Mouse (Mus musculus) mouse trophoblast stem cell (cell line): Measurements from ENCODE around the gene Phf14.
"Not testable (repeated sequence)": the region's sequence is repeated elsewhere in the genome, so short reads cannot be mapped to it uniquely, and the experiment has no call there.

ENCODE experiments used
- in situ Hi-C, 2 experiments: fragments of 300-500 bp; cut with MseI, MboI; formaldehyde crosslinking; loops; 2 replicates in 1 of 2; 3 replicates in 1 of 2; pipeline ENCODE4 v1.15.1; 2025

The Phf14 gene

DNA sequence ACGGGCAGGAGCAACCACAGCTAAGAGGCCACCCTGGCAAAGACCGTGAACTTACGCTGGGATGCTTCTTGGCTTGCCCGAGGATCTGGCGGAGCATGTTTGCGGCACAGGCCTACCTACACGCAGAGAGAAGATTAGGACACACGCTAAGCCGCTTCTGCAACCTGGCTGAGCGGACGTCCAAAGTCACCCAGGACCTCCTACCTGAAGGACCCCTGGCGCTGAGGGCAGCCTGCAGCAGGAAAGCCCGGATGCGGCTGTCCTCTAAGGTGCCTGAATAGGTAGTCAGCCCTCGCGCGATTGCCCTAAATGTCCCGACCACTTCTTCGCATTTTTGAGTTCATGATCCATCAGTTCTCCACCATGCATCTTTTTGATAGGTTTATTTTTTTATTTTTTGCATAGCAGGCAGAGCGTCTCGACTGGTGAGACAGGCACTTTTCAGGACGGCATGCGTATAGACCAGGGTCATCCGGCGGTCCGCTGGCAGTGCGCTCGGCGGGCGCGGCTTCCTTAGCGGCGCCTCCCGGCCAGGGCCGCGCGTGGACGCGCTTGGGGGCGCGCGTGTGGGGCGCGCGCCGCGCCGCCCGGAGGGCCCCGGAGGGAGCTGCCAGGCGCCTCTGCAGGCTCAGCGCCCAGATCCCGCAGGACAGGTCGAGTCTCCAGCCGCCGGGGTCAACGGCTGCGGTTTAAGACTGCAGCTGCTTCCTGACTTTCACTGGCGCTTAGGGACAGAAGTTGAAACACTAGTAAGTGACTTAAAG is at the start of gene Phf14, which contains the start of gene Ndufa4:
Gene Phf14, plus strand, starts transcription at position 541 of the 764 bp plus-strand sequence.
Gene Ndufa4, minus strand, starts transcription at position 229 of the 764 bp plus-strand sequence.
- in situ Hi-C loops = loop anchor here (25.0 kb wide), 1 partner anchor 120 kb away; no protein-coding TSS in a partner anchor

DNA sequence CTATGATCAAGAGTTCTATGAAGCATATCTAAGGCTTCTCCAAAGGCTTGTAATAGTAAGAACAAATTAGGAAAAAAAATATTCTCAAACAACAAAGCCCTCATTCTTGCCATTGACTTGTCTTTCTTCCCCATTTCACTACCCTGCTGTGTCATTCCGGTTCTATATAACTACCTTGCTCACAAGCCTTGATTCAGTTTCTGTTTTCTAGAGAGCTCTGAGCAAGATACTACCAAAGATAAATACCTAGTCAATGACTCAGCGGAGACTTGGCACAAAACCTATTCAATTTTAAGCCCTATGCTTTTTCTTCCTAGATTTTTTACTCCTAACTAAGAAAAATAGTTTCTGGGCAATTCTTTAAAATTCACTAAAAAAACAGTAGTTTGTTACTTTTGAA is 32.2 kb upstream of the Phf14 start:
- in situ Hi-C loops = not testable (repeated sequence)

DNA sequence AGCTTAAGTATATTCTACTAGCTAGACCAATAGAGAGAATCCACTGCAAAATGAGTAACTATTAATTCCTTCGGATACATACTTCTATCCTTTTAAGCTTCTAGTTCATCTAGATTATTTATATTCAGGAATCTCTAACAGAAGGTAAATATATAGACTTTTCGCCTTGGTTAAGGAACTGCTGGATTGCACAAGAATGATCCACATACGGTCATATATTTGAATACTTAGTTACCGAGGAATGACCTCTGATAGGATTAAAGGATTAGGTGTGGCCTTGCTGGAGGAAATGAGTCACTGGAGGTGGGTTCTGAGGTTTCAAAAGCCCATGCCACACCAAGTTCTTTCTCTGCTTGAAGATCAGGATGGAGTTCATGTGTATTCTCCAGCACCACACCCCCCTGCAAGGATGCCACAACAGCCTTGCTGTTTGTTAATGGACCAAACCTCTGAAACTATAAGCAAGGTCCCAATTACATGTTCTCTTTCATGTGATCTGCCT is 6.7 kb upstream of the Phf14 start:
- in situ Hi-C loops = loop anchor here (25.0 kb wide), 1 partner anchor 114 kb away; no protein-coding TSS in a partner anchor

GRCm38 (mm10) chr6:11906890-11907268 is 730 bp upstream of the Phf14 start:
- in situ Hi-C loops = loop anchor here (25.0 kb wide), 1 partner anchor 120 kb away; no protein-coding TSS in a partner anchor

GRCm38 (mm10) chr6:11908170-11908569 is 561 bp downstream of the Phf14 start:
- in situ Hi-C loops = loop anchor here (25.0 kb wide), 1 partner anchor 121 kb away; no protein-coding TSS in a partner anchor

DNA sequence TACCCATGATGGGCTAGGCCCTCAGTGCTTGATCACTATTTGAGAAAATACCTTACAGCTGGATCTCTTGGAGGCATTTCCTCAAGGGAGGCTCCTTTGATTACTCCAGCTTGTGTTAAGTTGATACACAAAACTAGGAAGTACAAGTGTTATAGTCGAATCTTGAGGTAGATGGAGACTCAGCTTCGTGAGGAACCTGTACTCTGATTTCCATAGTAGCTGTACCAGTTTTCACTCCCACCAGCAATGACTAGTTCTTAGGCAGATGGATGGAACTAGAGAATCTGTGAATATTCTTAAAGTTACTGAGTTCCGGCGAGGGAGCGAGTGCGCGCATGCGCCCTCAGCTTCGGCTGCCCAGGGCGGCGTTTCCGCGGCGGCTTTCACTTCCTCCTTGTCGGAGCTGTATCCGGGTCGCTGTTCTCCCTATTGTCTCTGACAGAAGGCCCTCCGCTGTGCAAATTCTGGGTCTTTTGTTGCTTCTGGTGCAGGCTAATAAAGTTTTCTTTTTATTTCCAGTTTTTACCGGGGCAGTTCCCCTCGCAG is 18.0 kb downstream of the Phf14 start:
- in situ Hi-C loops = no loop called here

DNA sequence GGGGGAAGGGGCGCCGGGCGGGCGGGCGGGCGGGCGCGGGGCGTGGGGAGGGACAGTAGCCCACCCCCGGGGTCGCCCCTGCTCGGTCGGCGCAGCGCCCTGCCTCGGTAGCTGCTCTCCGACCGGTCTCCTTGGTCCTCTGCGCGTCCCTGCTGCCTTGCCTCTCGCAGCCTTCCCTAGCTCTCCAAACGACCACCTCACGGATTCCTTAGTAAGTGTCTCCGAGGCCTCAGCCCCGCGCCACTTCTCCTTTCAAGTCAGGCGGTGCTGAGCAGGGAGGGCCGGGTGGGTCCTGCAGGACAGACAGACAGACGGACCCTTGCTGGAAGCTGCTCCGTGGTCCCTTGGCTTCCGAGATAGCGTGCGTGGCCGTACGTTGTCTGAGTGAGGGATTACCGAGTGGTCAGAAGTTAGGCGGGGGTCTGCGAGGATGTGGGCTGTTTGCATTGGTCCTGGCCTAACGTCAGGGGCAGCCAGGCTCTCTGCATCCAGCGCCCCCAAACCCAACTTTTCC is 18.5 kb downstream of the Phf14 start:
- in situ Hi-C loops = no loop called here

DNA sequence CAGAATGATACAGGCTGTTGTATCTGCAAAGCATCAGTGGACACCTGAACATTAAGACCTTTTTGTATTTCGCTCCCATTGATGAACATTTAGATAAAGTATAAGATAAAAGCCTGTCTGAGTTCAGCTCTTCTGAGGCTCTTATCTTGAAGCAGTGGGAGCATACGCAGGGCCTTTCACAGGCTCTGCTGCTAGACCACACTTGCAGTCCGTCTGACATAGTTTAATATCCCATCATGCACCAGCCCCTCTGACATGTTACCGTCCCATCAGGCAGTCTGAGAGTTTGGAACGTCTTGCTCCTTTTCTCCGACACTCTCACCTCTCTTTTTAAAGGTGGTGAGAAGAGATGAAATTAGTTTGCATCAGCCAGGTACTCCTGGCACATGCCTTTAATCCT is 19.9 kb downstream of the Phf14 start:
- in situ Hi-C loops = no loop called here

GRCm38 (mm10) chr6:11933403-11933802 is 25.8 kb downstream of the Phf14 start:
- in situ Hi-C loops = no loop called here

DNA sequence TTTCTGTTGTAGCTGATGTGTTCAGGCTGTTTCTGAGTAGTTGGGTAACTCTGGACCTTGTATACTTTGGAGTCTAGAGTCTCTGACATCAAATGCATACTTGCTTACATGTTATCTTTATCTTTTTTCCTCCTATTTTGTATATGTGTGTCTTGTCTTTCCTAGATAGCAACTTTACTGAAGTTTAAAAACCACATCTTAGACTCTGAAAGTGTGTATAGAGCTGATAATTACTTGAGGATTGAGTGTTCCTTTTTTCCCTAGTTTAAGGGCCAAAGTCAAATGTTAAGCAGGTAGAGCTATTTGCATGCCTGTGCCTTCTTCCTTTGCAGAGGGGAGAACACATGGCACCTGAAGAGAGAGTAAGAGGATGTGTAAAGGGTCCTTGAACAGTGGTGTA is 33.3 kb downstream of the Phf14 start:
- in situ Hi-C loops = no loop called here

GRCm38 (mm10) chr6:11942089-11942488 is 34.5 kb downstream of the Phf14 start:
- in situ Hi-C loops = no loop called here

DNA sequence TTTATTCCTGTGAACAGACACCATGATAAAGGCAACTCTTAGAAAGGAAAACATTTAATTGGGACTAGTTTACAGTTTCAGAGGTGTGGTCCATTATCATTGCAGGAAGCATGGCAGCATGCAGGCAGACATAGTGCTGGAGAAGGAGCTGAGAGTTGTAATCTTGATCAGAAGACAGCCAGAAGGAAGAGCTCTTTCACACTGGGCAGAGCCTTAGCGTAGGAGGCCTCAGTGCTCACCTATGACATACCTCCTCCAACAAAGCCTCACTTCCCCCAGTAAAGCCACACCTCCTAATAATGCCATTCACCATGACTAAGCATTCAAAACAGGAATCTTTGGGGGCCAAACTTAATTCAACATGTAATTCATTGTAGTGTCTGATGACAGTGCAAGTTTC is 40.5 kb downstream of the Phf14 start:
- in situ Hi-C loops = no loop called here

GRCm38 (mm10) chr6:11960172-11960571 is 52.6 kb downstream of the Phf14 start:
- in situ Hi-C loops = no loop called here

DNA sequence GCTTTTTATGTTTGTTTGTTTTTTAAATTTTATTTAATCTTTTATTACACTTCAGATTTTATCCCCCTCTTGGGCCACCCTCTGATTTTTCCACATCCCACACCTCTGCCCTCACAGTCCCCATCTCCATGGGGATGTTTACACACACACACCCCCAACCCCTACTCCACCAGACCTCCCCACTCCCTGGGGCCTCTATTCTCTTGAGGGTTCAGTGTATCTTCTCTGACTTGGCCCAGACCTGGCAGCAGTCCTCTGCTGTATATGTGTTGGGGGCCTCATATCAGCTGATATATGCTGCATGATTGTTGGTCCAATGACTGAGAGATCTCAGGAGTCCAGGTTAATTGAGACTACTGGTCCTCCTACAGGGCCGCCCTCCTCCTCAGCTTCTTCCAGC is 86.2 kb downstream of the Phf14 start:
- in situ Hi-C loops = no loop called here

- in situ Hi-C loops = no loop called here
Observed at GRCm38 (mm10) chr6:11998576-11998975, 91.0 kb downstream of the Phf14 start.

- in situ Hi-C loops = no loop called here
Observed at GRCm38 (mm10) chr6:11999506-11999905, 91.9 kb downstream of the Phf14 start.

GRCm38 (mm10) chr6:12005455-12005854 is 97.8 kb downstream of the Phf14 start:
- in situ Hi-C loops = no loop called here

DNA sequence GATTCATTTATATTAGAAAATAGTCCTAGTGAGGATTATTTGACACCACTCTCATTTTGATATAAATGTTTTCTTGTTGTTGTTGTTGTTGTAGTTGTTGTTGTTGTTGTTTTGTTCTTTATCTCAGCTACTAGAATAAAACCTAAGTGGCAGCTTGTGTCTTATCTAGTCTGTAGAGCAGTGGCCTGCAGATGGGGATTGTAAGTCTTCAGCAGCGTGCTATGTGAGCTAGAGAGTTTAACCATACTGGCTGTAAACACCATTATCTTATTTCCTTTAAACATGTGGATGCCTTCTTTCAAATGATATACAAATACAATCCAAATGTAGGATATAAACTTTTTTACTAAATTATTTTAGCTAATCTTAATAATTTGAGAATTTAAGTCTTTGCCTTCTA is 98.4 kb downstream of the Phf14 start:
- in situ Hi-C loops = no loop called here

- in situ Hi-C loops = no loop called here
Observed at GRCm38 (mm10) chr6:12012103-12012502, 104.5 kb downstream of the Phf14 start.

DNA sequence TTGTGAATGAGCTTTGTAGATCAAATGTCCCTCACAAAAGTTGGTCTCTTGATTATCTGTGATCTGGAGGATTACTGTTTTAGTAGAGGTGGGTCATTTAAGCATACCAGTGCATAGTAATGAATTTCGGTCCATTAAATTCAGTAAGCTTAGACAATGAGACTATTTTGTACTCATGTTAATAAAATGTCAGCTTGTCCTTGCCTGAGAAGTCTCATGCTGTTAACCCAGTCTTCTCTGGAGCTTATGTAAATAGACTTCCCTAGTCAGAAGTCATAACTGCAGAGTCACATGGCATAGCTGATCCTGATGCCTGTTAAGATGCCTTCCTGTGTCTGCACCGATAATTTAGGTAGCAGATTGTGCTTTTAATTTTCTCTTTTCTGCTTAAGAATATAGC is 106.4 kb downstream of the Phf14 start:
- in situ Hi-C loops = no loop called here

- in situ Hi-C loops = no loop called here
Observed at GRCm38 (mm10) chr6:12014733-12015132, 107.1 kb downstream of the Phf14 start.

GRCm38 (mm10) chr6:12019736-12020135 is 112.1 kb downstream of the Phf14 start:
- in situ Hi-C loops = no loop called here

GRCm38 (mm10) chr6:12020156-12020555 is 112.5 kb downstream of the Phf14 start:
- in situ Hi-C loops = no loop called here
